ENCODE assay signal across 10 mouse cellular contexts in genomic region chr4:24631177-24631911, GRCm38 (mm10).
A peak's percentile ranks its signal among the peaks of the same experiment; 100 is the strongest.
DNase-seq lines count a peak whose midpoint lies in the region; ATAC-seq lines count a peak whose summit lies in the region.
"Had no signal": no experiment of that assay in that cellular context is flagged by ENCODE, and none has a peak within 500 bp of the region (broad histone marks: within the 10 kb centered on the region; RNA-seq: fewer than 3 reads in every experiment).

No protein-coding gene starts in this region.

- WGBS in hindbrain, embryonic 14.5 days: 44% methylated on average over 9 of the region's 9 CpGs

- H3K4me2 ChIP-seq in hindbrain, embryonic 14.5 days (replicated peaks): no peak overlapping the region
- H3K4me2 ChIP-seq: intestine, embryonic 15.5 days had no signal

- H3K4me3 ChIP-seq in hindbrain, embryonic 14.5 days (replicated peaks; ENCODE audit: low read length): no peak overlapping the region
- H3K4me3 ChIP-seq: intestine, embryonic 15.5 days had no signal

- ATAC-seq in hindbrain, embryonic 14.5 days (ENCODE audit: low FRiP score): peak; percentile 78
- ATAC-seq: intestine, embryonic 15.5 days had no signal

- DNase-seq in right cerebral cortex, postnatal 10 days (ENCODE audit: low spot score in 2 of 2): peak; percentile 33 to 38
- DNase-seq in right cerebral cortex, postnatal 36 days (ENCODE audit: low spot score in 2 of 2): no peak
- peak; percentile 52 to 74 for DNase-seq in cerebellum, postnatal 14 days
- DNase-seq in hindbrain, embryonic 14.5 days (ENCODE audit: low spot score): peak; percentile 36
- peak; percentile 8 for DNase-seq in retina, embryonic 14.5 days (ENCODE audit: low spot score)
- no peak for DNase-seq in lung, postnatal 36 days
- no peak for DNase-seq in kidney, postnatal 36 days
- DNase-seq in gastrocnemius, adult 8-10 months (ENCODE audit: low spot score in 2 of 2): no peak
- DNase-seq: thymus, adult 18-20 months had no signal

- peaks cover 5% of the 10 kb centered on the region; the same call in 1 of the 2 replicates for H3K36me3 ChIP-seq in hindbrain, embryonic 14.5 days (replicated peaks; ENCODE audit: control insufficient read depth, insufficient read depth)
- H3K36me3 ChIP-seq: intestine, embryonic 15.5 days had no signal

- peaks cover 18% of the 10 kb centered on the region; the same call in 1 of the 2 replicates for H3K4me1 ChIP-seq in hindbrain, embryonic 14.5 days (replicated peaks; ENCODE audit: control insufficient read depth, insufficient read depth, low read length)
- H3K4me1 ChIP-seq: intestine, embryonic 15.5 days had no signal

- no peaks in the 10 kb centered on the region for H3K9me3 ChIP-seq in hindbrain, embryonic 14.5 days (ENCODE audit: control insufficient read depth, low read length)
- H3K9me3 ChIP-seq: intestine, embryonic 15.5 days had no signal

- no peaks in the 10 kb centered on the region for H3K27me3 ChIP-seq in hindbrain, embryonic 14.5 days (ENCODE audit: control insufficient read depth, insufficient read depth, low read length)
- H3K27me3 ChIP-seq: intestine, embryonic 15.5 days had no signal

- peak overlapping the region; percentile 52 for H3K27ac ChIP-seq in hindbrain, embryonic 14.5 days
- H3K27ac ChIP-seq: intestine, embryonic 15.5 days had no signal

- no peak overlapping the region for H3K9ac ChIP-seq in hindbrain, embryonic 14.5 days
- H3K9ac ChIP-seq: intestine, embryonic 15.5 days had no signal

Comparison
In these comparisons a context has a peak if more than half of its experiments do, and no peak if none do; other contexts are left out.
1. DNase-seq: peak in right cerebral cortex, postnatal 10 days (2 of 2), cerebellum, postnatal 14 days (2 of 2), hindbrain, embryonic 14.5 days (single experiment) and retina, embryonic 14.5 days (single experiment); none in right cerebral cortex, postnatal 36 days (0 of 2), lung, postnatal 36 days (single experiment), kidney, postnatal 36 days (0 of 2) and gastrocnemius, adult 8-10 months (0 of 2).